Mouse (Mus musculus) layer of hippocampus, adult 9-11 months (tissue): Measurements from ENCODE around the gene Myom3.
"Not testable (repeated sequence)": the region's sequence is repeated elsewhere in the genome, so short reads cannot be mapped to it uniquely, and the experiment has no call there.

ENCODE experiments used
- DNase-seq: peaks from one replicate; pipeline ENCODE4 v3.0.0; 2022

The Myom3 gene

GRCm38 (mm10) chr4:135759356-135759976, at the start of gene Myom3:
Myom3 (plus strand) TSS chr4:135759715.
- DNase-seq = no peak

- DNase-seq = no peak
Observed at GRCm38 (mm10) chr4:135710392-135710791, 49.1 kb upstream of the Myom3 start.

- no peak for DNase-seq
Observed at GRCm38 (mm10) chr4:135714776-135715175, 44.7 kb upstream of the Myom3 start.

GRCm38 (mm10) chr4:135716438-135716837, 43.1 kb upstream of the Myom3 start:
- not testable (repeated sequence) for DNase-seq

GRCm38 (mm10) chr4:135722540-135723290, 36.8 kb upstream of the Myom3 start:
- DNase-seq = no peak

- DNase-seq = no peak
Observed at GRCm38 (mm10) chr4:135726416-135726815, 33.1 kb upstream of the Myom3 start.

- no peak for DNase-seq
Observed at GRCm38 (mm10) chr4:135727817-135728216, 31.7 kb upstream of the Myom3 start, which contains the start of gene Il22ra1. Il22ra1 (plus strand) TSS chr4:135728172.

- peak; percentile 41 for DNase-seq
Observed at GRCm38 (mm10) chr4:135730204-135730603, 29.3 kb upstream of the Myom3 start.

GRCm38 (mm10) chr4:135730951-135731350, 28.6 kb upstream of the Myom3 start:
- no peak for DNase-seq

GRCm38 (mm10) chr4:135733901-135734300, 25.6 kb upstream of the Myom3 start:
- peak; percentile 53 for DNase-seq

GRCm38 (mm10) chr4:135736903-135737302, 22.6 kb upstream of the Myom3 start:
- DNase-seq = no peak

- no peak for DNase-seq
Observed at GRCm38 (mm10) chr4:135738237-135738636, 21.3 kb upstream of the Myom3 start.

- no peak for DNase-seq
Observed at GRCm38 (mm10) chr4:135739148-135739547, 20.4 kb upstream of the Myom3 start.

- DNase-seq = no peak
Observed at GRCm38 (mm10) chr4:135739672-135740071, 19.8 kb upstream of the Myom3 start.

- DNase-seq = no peak
Observed at GRCm38 (mm10) chr4:135743520-135743919, 16.0 kb upstream of the Myom3 start.

GRCm38 (mm10) chr4:135744726-135745448, 14.6 kb upstream of the Myom3 start:
- DNase-seq = no peak

GRCm38 (mm10) chr4:135745613-135746012, 13.9 kb upstream of the Myom3 start:
- no peak for DNase-seq

- no peak for DNase-seq
Observed at GRCm38 (mm10) chr4:135750896-135751295, 8.6 kb upstream of the Myom3 start.

GRCm38 (mm10) chr4:135752106-135752778, 7.3 kb upstream of the Myom3 start:
- no peak for DNase-seq

GRCm38 (mm10) chr4:135752779-135753164, 6.7 kb upstream of the Myom3 start:
- DNase-seq = no peak

- DNase-seq = no peak
Observed at GRCm38 (mm10) chr4:135758331-135758730, 1.2 kb upstream of the Myom3 start.

GRCm38 (mm10) chr4:135758825-135759224, 690 bp upstream of the Myom3 start:
- DNase-seq = no peak

- no peak for DNase-seq
Observed at GRCm38 (mm10) chr4:135761048-135761447, 1.5 kb downstream of the Myom3 start.
